ENCODE assay signal across 26 mouse cellular contexts in the genomic region with DNA sequence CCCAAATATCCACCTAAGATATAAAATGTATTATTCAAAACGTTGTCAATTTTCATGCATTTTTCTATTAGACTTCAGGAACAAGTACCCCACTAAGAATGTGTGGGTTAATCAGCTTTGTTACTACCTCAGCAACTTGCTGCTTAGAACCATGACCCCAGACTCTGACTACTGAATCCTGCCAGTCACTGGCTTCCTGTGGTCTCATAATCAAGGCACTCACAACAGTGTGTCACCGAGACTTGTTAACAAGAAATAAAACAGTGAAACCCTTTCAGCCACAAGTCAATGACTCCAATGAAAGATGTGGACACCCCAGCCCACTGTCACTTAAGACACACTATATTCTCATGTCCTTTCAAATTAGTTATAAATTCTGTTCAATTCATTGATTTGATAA.
"Had no signal": no experiment of that assay in that cellular context is flagged by ENCODE, and none has a peak within 500 bp of the region (broad histone marks: within the 10 kb centered on the region; RNA-seq: fewer than 3 reads in every experiment).

No protein-coding gene starts in this region.

- H3K4me3 ChIP-seq: gastrocnemius, adult 2 months; heart, embryonic 10.5 days; heart, embryonic 12.5 days; hindbrain, embryonic 12.5 days; intestine, embryonic 15.5 days; layer of hippocampus, adult 2 months; left cerebral cortex, adult 2 months; limb, embryonic 10.5 days; limb, embryonic 12.5 days; liver, embryonic 13.5 days had no signal

- H3K9ac ChIP-seq: heart, embryonic 12.5 days; hindbrain, embryonic 12.5 days; hindbrain, embryonic 14.5 days; intestine, embryonic 15.5 days; limb, embryonic 12.5 days; liver, embryonic 13.5 days had no signal

- H3K4me2 ChIP-seq: heart, embryonic 12.5 days; hindbrain, embryonic 12.5 days; hindbrain, embryonic 14.5 days; intestine, embryonic 15.5 days; limb, embryonic 12.5 days; liver, embryonic 11.5 days; liver, embryonic 13.5 days had no signal

- H3K27ac ChIP-seq: gastrocnemius, adult 2 months; heart, embryonic 10.5 days; hindbrain, embryonic 12.5 days; hindbrain, embryonic 14.5 days; intestine, embryonic 15.5 days; layer of hippocampus, adult 2 months; left cerebral cortex, adult 2 months; limb, embryonic 10.5 days; limb, embryonic 12.5 days; liver, embryonic 13.5 days had no signal

- ATAC-seq: hindbrain, embryonic 16.5 days; inflammation-experienced regulatory T-cells, adult 6 months; intestine, embryonic 15.5 days; intestine, postnatal 0 days had no signal

- DNase-seq: gastrocnemius, adult 2 months; gastrocnemius, postnatal 10 days; gastrocnemius, postnatal 25 days; heart, adult 18-20 months; heart, postnatal 10 days; heart, postnatal 4 days; kidney, adult 18-20 months; kidney, adult 8-10 months; kidney, postnatal 10 days; kidney, postnatal 25 days; kidney, postnatal 4 days; liver; liver, embryonic 13.5 days had no signal

- H3K36me3 ChIP-seq: heart, embryonic 10.5 days; heart, embryonic 12.5 days; hindbrain, embryonic 12.5 days; intestine, embryonic 15.5 days; limb, embryonic 10.5 days; limb, embryonic 12.5 days; liver, embryonic 13.5 days had no signal

- H3K4me1 ChIP-seq: heart, embryonic 12.5 days; hindbrain, embryonic 12.5 days; intestine, embryonic 15.5 days; limb, embryonic 10.5 days; limb, embryonic 12.5 days had no signal

- H3K27me3 ChIP-seq: heart, embryonic 12.5 days; hindbrain, embryonic 12.5 days; intestine, embryonic 15.5 days; limb, embryonic 12.5 days; liver, embryonic 13.5 days had no signal

- H3K9me3 ChIP-seq: heart, embryonic 10.5 days; heart, embryonic 12.5 days; hindbrain, embryonic 12.5 days; intestine, embryonic 15.5 days; limb, embryonic 10.5 days; limb, embryonic 12.5 days; liver, embryonic 13.5 days had no signal
